Mouse (Mus musculus) urinary bladder, postnatal 4 days (tissue): ENCODE results near the gene Hs6st2.
A peak's percentile ranks its signal among the peaks of the same experiment; 100 is the strongest.

ENCODE experiments used
- DNase-seq, 2 experiments: peaks; one replicate each; pipeline ENCODE4 v3.0.0; 2021 to 2022; ENCODE audit warnings: low spot score in 2 of 2

The Hs6st2 gene

DNA sequence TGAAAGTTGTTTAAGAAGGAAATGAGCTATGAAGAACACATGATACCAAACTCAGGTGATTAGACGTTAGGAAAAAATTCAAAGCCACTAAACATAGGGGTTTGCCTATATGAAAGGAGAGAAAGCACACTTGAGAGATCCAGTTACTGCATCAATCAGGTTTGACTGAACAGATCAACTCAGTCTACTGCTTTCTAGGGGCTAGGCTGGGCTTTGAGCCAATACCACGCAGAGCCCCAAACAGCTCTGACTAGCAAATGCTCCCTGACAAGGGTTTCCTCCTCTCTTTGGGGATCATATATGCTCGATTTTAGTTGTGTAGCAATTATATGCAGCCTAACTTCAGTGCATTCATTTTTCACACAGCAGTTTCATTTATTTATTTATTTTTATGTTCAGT is 96.2 kb downstream of the Hs6st2 start:
- no peak for DNase-seq

DNA sequence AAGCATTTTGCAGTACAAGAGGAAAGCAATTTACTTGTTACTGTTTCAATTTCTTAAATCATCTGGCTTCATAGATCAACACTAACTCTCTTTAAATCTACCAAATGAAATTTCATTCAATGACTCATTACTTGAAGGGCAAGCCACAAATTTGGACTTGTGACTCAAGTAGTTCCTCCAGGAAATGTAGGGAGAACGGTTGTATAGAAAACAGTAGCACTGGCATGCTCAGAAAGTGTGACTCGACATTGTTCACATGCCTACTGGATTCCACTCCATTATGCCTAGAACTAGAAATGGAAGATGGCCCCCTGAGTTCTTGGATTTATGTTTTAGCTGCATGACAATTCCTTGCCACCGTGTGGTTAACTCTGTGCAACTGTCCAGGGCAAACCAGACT is 100.0 kb downstream of the Hs6st2 start:
- no peak for DNase-seq

DNA sequence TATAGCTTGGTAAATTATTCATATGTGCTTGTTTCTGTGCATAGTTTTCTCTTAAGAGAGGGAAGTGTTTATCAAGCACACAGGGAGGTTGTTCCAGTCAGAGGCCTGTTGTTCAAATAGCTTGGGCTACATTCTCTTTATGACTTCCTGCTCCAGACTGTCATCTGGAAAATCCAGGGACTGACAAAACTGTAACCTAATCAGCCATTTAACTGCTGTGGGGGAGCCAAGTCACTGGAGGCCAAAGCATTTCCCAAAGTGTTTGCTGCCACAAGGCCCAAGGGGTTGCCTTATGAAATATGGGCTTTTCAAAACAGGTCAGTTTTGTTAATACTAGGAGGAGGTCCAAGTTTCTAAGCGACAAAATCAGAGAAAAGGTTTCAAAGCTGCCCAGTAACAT is 119.8 kb downstream of the Hs6st2 start:
- no peak for DNase-seq

DNA sequence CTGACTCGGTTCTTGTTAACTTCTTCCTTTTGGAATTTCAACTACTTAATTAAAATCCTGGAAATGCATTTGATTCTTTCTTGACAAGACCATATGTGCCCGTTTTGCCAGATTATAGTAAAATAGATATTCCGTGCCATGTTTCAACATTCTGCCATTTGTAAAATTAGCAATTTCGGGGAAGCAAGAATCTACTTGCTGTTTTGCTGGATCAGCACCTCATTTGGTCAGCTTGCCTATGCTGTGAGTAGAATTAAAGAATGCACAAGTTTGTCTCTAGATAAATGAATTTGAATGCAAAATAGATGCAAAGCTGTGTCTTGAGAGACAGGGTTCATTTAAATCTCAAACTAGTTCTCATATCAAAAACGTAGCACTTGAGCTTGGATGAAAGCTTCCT is 142.0 kb downstream of the Hs6st2 start:
- no peak for DNase-seq

DNA sequence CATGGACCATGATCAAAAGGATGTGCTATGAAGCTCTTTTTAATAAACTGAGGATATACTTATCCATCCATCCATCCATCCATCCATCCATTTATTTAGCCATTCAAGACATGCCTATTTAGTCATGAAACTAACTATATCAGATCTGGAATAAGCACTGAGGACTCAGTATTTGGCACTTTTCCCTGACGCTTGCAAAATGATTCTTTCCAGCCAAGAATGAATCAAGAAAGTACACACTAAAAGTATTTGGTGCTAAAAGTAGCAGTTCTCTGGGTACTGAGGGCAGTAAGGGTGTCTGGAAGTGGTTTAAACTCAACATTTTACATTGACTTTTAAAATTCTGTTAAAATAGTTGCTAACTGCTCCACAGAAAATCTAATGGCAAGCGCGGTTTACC is 144.6 kb downstream of the Hs6st2 start:
- DNase-seq = no peak

DNA sequence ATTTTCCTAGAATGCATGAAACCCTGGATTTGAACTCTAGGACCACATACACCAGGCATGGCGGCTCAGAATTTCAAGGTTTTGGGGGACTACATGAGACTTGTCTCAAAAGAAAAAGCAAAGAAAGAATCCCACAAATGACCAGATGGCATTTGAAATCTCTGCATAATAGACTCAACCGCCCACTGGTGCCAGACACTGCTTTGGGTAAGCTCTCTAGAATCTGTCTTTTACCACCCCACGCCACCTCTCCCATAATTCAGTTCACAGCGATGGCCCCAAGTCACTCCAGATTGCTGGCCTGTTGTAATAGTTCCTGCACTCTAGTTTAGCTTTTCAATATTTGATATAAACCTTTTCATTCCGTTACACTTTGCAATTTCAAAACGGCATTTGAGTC is 146.4 kb downstream of the Hs6st2 start:
- no peak for DNase-seq

DNA sequence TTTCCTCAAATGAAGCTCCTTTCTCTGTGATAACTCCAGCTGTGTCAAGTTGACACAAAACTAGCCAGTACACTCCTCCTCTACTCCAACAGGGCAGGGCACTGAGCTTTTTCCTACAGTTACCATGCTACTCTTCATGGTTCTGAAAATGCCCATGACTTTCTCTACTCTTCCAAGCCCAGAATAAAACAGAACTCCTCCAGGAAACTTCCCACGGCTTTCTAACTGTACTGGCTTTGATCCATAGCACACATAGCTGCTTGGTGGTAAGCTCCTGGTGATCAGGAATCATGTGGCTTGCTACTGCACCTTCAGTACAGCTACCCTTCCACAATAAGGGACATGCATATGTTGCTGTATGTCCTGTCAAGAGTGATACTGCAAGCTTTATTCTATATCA is 150.5 kb downstream of the Hs6st2 start:
- no peak for DNase-seq

DNA sequence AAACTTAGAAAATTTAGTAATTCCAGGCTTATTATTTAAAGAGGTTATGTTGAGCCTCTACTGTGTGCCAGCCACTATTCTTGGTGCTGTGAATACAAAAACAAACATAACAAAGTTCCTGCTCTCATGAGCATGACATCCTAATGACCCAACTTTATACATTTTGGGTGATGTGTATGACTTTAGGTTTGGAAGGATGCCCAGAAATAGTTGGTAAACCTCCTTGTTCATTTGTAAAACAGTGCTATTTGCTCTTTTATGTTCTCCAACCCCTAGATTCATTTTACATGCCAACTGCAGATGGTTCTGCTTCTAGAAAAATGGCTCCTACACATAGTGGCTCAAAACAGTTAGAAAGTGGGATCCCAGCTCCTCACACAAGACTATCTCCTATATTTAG is 153.1 kb downstream of the Hs6st2 start:
- no peak for DNase-seq

DNA sequence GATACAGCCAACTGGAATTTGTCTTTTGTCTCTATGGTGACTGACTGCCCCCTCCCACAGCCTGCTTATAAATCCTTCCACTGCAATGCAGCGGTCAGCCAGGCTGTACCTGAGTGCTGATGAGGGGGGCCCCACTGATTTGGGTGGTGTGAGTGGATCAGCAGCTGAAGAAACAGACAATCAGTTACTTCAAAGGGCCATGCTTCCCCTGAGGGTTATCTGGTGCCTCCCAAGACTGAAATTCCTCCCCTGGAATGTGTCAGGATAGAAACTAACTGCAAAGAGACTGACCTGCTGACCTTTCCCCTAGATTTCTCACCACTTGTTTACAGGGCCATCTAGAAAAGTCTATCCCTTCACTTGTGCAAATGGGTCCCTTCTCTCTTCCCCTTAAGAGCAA is 166.8 kb downstream of the Hs6st2 start:
- DNase-seq = no peak

DNA sequence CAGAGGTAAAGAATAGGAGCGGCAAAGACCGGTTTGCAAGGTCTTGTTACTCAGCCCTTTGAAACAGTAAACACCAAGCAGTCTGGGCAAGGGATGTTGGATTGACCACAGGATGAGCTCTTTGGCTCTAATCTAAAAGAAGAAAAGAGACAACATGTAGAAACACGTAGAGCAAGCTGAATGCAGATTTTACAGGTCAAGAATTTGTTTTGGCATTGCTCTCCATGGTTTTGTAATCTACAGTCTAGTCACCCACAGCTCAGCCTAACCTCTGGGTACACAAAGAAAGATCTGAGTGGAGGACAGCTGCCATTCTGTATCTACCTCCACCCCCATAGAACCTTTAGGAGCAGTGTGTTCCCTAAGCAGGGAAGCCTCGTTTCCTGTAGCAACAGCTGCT is 175.1 kb downstream of the Hs6st2 start:
- no peak for DNase-seq

DNA sequence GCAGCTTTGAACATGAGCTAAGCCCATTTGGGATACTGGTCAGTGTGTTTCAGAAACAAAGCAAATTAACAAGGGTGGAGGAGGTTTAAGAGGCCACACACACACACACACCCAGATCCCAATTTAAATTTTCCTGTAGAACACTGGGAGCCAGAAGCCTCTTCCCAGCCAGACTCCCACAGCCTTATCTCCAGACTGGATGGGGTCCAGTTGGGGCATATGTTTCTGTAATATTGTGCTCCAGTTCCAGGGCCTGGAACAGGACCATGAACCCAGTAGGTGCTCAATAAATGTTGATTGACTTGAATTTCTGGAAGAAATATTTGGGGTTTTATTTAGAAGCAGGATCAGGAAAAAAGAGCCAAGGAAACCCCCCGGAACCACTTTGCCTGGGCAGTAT is 176.0 kb downstream of the Hs6st2 start:
- no peak for DNase-seq

DNA sequence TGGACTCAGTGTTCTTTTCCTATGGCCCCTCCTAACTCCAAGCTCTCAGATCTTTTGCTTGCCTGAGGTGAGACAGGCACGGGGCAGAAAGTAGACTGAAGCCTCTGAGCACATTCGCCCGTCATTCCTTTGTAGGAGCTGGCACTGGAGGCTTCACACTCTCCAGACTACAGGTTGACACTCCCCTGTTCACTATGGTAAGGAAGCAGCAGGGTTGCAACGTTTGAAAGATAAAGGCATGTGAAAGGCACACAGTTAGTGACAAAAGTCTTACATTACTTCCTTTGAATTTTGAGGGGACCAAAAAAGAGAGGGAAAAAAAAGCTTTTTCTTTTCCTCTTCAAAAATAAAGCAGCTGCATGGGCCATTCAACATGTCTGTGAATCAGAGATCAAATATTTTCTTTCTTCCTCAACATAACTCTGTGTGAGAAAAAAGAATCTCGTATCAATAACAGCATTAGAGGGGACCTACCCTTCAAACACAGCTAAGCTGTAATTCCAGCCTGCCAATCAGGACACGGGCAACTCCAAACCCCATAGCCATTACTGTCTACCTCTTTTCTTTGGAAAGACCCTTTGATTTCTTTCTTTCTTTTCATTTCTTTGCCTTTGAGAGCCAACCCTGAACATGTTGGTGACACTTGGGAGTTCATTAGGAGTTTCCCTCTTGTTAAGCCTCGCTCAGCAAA is 177.7 kb downstream of the Hs6st2 start:
- no peak for DNase-seq

DNA sequence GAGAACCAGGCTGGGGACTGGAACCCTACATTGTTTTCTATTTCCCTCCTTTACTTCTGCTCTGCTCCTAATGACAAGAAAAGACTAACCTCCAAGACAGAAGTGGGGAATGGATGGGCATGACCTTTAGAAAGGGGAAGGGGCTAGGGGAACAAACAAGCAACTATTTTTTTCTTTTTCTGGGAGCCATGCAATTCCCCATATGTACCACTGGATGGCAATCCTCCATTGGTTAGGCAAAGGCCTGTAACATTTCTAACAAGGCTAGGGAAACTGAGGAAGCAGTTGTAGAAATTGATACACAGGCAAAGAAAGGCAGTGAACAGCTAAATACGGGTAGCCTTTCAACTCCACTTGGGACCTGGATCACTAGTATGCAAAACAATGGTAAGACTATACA is 183.8 kb downstream of the Hs6st2 start:
- DNase-seq = no peak

DNA sequence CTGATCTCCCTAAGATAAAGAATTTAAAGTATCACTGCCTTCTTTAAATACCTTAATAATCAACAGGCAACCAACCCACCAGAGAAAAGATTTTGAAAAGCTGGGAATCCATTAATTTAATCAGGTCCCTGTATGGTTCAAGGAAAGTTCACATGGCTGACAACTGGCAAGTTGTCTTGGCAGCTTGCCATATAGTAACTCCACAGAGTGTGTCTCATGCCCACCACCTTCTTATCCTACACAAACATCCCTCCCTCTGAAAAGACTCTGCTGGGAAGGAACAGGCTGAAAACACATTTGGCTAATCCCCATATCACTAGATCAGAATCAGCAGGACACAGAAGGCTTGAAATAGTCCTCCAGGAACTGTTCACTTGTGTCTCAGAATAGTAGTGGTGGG is 193.3 kb downstream of the Hs6st2 start:
- no peak for DNase-seq

DNA sequence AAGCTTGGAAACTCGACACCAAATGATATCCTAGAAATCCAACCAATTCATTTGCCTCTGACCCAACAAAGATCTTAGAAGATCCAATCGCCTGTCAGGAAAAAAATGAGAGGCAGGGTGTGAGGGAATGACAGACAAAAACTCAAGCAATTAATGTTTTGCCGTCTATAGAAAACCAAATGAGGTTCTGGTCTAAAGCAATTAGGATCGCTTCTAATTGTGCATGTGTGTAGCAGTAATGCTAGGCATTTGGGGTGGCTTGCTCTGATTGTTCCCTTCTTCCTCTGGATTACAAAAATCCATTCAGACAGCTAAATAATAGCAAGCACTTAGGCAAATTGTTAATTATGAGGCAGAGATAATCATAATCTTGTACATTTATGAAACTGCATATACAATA is 212.2 kb downstream of the Hs6st2 start:
- no peak for DNase-seq

DNA sequence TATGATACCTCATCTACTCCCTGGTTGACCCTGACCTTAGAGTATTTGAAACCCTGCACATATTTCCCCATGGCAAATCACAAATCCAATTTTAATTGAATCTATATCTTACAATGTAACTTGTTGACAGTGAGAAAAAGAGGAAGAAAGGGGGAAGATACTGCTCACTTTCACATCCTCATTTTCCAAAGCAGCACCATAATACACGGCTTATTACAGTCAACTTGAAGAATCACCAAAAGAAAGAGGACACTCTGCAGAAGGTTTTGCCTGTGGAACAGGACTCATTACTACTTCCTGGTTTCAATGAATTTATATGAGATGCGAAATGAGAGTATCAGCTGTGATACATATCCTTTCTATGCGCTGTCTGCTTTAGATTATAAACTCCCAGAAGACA is 220.2 kb downstream of the Hs6st2 start:
- DNase-seq = no peak

DNA sequence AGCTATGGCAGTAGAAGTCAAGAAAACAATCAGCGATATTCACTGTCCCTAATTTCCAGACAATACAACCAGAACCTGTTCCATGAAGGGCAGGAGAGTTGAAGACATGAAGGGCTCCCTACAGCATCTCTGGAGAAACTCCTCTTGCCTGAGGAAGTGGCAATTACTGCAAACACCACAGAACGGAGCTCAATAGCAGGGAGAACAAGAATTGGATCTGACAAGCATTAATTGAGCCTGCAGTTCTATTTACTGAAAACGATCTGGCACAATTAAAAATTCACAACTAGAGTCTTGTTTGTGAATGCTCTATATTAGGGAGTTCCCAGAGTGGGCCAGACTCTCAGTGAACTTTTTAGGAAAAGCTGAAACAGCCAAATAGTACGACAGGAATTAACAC is 238.3 kb downstream of the Hs6st2 start:
- DNase-seq = no peak

DNA sequence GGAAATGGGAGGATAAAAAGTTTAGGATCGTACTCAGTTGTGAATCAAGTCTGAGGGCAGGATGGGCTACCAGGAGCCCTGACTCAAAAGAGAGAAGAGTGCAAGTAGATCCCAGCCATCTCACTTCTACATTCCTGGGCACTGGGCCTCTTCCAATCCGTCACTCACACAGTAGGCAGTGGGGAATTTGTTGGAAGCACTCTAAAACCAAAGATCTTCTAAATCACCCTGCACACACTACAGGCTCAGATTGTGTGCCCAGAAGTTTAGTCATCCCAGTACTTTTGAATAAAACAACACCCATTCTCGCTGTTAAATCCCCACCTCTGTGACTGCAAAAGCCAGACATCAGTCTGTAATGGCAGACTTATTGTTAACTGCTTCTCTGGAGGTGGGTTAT is 249.9 kb downstream of the Hs6st2 start:
- no peak for DNase-seq

DNA sequence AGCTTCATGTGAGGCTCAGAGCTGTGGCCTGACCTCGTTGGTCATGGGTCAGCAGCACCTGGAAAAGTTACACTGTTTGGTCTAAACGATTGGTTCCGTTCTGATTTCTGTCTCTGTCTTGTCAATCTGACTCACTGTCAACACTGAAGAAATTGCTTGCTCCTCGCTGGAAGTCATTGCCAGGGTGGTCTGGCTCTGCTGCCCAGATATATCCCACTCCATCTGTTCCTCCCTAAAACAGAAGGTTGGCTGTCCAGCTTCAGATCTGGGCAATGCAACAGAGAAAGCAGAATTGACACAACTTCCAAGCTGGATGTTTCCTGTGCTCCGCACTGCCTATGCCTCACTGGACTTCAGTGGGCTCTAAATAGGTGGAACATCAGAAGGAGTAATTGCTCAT is 256.6 kb downstream of the Hs6st2 start:
- DNase-seq = no peak

DNA sequence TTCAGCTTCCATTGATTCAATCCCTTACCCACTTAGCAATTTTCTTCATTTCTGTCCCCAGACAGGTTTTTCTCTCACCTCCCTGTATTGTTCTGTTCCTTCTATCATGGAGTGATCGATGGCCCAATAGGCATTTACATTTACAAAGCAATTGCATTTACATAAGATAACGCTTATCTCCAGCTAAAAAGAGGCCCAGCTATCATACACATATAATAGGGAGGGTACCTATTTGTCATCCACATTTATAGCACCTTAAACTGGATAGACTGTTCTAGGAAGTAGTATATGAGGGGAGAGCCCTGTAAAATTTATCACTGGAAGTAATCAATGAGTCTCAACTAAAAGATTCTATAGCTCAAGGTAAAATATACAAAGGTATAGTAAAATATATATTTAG is 271.4 kb downstream of the Hs6st2 start:
- no peak for DNase-seq

DNA sequence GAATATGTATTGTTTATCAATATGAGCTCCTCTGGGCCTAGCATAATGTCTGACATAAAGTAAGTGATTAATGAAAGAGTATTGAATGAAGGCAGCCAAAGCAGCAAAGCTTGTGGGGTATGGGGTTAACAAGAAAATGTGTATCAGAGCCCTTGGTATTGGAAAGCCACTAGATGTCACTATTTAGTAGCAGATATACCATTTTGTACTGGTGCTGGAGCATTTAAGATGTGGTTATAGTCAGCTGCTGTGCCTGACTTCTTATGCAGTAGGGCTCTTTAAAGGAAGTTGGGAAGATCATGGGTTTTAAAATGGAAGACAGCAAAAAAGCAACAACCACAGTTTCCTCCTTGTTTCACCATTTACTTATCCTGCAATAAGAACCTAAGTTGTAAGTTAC is 284.2 kb downstream of the Hs6st2 start:
- DNase-seq = no peak

DNA sequence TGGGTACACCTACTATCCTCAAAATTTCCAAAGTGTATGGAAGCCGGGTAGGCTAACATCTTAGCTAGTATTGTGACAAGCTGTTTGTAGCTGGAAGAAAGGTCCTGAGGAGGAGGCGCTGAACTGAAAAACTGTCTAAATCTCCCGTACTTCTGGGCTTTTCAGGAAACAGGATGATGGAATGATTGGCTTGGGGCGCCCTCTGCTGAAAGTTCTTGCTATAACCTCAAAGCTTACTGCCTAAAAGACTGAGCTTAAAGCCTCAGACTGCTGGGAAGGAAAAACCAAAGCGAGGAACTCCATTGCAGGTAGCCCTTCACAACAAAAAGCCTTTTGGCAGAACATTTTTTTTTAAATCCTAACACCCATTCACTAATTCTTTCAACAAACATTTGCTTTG is 307.0 kb downstream of the Hs6st2 start:
- peak; percentile 46 to 73 for DNase-seq

DNA sequence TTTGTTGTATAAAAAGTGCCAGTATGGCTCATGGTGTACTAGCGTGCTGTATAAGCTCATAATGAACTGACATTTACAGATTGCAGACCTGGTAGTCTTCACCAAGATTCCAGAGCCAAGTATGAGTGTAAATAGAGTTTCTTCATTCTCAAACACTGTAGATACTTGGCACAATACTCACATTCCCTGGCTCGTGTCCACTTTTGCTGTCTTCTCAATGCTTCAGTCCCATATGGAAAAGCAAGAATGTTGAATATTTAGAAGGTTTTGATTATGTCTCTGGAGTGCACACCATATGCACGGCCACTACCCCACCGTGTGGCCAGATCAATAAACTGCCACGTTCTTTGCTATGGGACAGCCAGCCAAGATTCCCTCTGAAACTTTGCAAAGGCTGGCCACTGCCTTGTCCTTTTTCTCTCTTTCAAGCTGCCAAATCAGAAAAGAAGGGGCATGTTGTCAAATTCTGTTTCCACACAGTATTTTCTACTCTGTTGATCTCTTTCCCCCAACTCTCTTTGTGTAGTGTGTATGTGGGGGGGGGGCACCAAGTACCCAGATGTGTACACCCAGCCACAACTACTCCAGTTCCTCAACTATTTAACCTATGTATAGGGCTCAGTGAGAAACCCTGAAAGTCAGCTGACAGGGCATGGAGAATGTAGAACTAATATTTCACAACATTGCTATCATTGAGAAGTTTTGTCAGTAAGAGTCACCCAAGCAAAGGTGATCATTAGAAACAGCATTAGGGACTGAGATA is 309.0 kb downstream of the Hs6st2 start:
- DNase-seq = peak in 1 of 2 experiments; percentile 24

DNA sequence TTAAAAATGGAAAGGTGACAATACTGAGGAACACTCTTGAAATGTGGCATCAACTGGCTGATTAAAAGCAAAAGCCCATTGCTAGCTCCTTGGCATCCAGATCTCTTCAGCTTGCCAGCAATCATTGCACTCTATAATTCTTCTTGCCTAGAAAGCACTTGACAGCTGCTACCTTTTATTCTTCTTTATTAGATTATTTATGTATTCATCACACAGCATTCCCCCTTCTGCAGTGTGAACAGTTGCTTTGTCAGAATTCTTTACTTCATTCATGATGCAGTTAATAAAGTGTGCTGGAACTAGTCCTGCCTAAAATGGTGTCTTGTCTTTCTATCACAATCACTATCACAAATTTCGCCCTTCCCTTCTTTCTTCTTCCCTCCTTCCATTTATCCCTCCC is 332.0 kb downstream of the Hs6st2 start:
- no peak for DNase-seq
